Mouse (Mus musculus) layer of hippocampus, adult 6 months (tissue): Measurements from ENCODE around the gene Fermt3. TPM values are rescaled to one million over a fixed set of nuclear protein-coding genes. Genes with fewer than 3 reads are reported as not detected.

ENCODE experiments used
- long read RNA-seq, 2 experiments: library from polyadenylated mRNA; unstranded; transcript quantifications; one replicate each; pipeline ENCODE4 v2.0.0; 2019 to 2020
- polyA plus RNA-seq: library from polyadenylated mRNA; unstranded; fragments of <200 nt; fragmentation: Nextera tagmentation; gene quantifications from 2 replicates; pipeline ENCODE4 v1.2.3, GENCODE M21; 2021

Gene Fermt3
- polyA plus RNA-seq: 3.8 and 4.5 TPM in 2 replicates
- long read RNA-seq, experiment 1, transcript Fermt3-201 (15 exons, 2,587 nt): major isoform, 9 of 14 reads
- long read RNA-seq, experiment 1, partial matches to known transcripts: 2 of 14 reads
- long read RNA-seq, experiment 1, other reads (novel, unspliced or antisense): 3 of 14 reads
- long read RNA-seq, experiment 2, transcript Fermt3-201 (15 exons, 2,587 nt): major isoform, 10 of 22 reads
- long read RNA-seq, experiment 2, partial matches to known transcripts: 2 of 22 reads
- long read RNA-seq, experiment 2, other reads (novel, unspliced or antisense): 8 of 22 reads

DNA sequence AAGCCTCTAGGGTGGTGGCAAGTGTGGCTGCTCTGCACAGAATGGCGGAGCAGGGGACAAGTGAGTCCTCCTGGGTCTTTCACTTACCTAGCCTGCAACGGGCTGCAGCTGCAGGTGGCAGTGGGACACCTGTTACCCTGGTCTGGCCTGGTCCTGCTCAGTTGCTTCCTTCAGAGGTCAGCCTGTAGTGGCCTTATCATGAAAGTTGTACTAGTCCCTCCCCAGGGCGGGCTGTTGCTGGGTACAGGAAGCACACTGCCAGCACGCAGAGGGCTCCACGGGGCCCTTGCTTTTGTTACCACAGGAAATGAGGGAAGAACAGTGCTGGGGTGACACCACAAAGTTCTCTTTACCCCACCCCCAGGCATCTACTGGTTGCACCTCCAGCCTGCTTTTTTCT is at the start of gene Fermt3:
Gene Fermt3 (minus strand): TSS at position 279 of the 400 bp plus-strand sequence.

DNA sequence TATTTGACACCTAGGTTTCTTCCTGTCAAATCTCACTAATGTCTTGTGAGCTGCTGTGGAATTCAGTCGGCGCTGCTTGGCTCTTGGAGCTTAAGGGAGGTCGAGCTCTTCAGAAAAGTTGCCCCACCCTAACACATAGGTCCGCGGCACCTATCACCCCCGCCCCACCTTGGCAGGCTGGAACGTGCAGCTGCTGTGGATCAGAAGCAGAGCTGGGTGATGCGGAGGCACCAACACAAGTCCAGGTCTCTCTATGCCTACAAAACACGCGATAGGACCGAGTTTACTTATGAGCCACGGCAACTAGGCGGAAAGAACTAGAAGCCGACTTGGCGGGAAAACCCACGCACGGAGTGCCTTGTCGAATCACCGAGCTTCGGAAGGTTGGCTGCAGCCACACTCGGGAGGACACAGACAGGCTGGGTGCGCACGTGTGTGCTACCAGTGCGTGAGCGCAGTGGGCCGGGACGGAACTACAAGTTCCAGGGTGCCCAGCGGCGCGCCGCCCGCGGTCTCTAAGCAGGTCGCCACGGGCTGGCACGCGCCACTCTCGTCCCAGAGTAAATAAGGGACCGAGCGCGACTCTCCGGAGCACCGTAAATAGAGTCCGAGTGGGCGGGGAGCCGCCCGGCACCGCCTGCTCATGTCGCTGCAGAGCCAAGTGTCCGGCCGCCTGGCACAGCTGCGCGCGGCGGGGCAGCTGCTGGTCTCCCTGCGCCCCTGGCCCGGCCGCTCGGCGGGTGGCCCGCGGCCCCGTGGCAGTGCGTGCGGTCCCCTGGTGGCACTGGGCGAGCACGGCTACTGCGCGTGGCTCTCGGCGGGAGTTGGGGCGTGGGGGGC is 37.2 kb upstream of the Fermt3 start, which contains the start of gene Macrod1:
Gene Macrod1 (plus strand): TSS at position 563 of the 840 bp plus-strand sequence.

DNA sequence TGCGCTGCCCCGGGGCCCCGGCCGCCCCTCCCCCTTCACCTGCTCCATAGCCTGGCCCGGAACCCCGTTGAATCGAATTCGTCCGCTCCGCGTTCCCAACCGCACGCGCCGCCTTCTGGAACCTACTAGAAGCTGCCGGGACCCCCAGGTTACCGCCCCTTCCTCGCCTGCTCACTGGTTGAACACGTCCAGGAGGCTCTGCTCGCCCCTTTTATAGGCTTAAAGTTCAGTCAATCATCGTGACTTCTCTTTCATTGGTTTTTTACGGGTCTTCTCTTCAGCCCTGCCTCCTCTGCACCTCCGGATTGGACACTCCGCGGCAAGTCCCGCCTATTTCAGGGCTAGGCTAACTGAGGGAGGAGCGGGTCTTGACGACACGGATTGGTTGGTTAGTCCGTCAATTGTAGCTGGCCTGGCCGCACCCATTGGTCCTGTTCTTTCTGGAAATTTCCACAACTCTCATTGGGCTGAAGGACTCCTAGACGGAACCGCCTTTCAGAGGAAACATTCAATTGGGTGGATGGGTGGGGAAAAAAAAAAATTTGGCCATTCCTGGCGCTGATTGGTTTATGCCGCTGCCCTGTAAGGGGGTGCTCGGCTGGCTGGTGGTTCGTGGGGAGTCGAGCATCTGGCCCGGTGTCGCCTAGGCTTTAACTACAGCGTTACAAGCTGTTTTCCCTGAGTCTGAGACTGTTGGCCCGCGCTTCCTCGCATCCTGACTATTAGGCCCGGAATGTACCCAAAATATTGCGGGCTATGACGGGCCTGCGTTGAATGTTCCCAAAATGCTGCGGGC is 20.8 kb upstream of the Fermt3 start, which contains the start of gene Stip1:
Gene Stip1 (minus strand): TSS at position 127 of the 796 bp plus-strand sequence.

DNA sequence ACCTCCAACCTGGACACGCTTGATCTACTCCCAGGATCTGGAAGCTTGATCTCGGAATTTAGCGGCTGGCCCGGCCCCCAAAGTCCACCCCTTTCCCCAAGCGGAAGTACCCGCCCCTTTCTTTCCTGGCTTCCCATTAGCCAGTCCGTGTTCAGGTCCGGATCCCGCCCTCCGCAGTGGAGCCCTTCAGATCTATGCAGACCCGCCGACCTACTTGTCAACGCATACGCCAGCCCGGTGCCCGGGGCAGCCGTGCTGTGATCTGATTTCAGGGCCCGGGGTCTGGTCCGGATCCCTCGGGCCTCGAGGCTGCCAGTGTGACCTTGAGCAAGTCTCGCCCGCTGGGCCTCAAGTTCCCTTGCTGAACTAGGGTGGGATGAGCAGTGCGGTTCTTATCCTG is 23.3 kb downstream of the Fermt3 start, which contains the start of the genes Nudt22 and Trpt1:
Gene Nudt22 (minus strand): TSS at position 112 of the 400 bp plus-strand sequence.
Gene Trpt1 (plus strand): TSS at position 126 of the 400 bp plus-strand sequence.

DNA sequence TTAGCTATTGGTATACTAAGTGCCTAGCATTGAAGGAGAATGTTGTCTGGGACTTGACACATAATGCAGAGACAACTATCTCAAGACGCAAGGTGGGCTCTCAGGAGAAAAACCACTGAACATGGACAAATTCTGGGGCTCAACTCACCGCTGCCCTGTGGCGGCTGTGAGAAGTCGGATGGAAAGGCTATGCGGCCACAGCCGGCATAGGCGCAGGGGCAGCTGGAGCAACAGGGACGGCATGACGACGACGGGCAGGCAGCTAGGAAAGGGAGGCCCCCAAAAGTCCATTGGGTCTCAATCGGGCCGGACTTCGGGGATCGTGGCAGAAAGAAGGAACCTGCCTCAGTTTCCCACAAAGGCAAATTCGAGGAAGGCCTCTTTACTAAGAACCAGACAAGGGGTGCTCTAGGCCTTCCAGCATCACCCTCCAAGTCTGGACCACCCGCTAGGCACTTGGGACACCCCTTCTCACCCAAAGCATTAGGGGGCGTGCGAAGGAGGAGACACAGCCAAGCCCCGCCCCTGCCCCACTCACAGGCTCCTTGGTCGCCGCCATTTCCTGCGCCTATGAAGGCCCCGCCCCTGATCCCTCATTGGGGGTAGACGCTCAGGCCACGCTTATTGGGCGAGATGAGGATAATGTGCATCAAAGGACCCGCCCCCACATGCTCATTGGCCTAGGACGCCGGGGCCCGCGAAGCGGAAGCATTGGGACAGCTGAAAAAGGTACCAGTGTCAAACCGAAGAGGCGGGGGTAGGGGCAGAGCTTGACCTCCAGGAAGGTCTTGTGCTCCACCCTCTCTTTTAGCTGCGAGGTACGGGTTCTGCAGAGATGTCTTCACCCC is 27.0 kb downstream of the Fermt3 start, which contains the start of gene Dnajc4:
Gene Dnajc4 (minus strand): TSS at position 562 of the 848 bp plus-strand sequence.

DNA sequence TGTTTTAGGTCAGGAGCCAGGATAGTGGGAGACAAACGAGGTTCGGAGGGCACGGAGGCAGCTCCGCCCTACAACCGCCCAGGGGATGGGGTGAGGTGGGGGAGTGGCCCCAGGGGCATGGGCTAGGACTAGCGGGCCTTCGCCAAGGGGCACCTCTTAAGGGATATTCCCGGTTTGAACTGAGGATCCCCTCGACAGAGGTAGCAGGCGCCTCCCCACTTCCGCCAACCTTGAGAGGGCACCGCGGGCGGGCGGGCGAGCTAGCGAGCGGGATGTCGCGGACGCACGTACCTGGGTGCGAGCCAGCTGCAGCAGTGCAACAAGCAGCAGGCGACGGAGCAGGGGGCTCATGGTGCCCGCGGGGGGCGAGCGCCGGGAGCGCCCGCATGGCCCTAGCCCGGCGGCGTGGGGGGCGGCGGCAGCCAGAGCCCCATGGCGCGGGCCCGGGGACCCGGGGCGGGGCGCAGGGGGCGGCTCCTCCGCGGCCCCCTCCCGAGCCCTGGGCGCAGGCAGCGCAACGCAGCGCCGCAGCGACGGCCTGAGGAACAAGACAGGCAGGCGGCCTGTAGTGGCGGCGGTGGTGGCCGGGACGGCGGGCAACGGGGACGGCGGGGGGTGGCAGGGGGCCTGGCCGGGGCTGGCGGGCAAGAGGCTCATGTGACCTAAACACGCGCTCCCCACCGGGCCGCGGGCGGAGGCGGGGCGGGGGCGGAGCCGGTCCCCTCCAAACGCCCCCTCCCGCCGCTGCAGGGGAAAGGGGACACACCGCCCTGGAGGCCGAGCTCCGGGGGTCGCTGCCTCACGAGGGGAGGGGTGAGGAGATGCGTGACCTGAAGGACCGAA is 32.0 kb downstream of the Fermt3 start, which contains the start of gene Vegfb:
Gene Vegfb (minus strand): TSS at position 591 of the 843 bp plus-strand sequence.

DNA sequence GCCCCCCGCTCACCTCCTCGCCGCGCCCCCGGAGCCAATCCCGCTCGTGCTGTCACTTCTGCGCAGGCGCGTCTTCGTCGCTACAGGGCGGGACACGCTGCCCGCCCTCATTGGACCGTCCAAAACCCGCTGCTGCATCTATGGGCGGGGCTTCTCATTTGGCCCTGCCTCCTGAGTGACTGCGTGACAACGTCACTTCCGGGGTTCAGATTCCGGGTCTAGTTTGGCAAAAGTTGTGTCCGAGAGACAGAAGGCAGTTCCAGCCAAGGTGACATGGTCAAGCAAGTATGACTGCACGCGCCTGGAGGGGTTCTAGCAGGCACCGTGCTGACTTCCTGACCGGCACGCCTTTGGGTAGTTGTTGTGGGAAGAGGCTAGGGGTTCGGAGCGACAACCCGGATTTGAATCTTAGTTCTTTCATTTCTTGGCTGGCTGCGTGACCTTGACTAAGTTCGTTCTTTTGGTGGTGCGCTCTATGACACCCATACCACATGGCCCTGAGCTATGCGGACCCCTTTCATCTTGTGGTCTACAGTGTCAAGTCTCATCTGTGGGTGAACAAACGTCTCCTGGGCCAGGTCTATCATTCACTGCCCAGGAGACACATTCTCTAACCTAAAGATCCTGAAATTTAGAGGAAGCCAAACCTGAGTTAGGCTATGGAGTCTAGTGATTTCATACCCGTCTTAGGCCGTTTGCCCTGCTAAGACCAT is 38.7 kb downstream of the Fermt3 start, which contains the start of gene Fkbp2:
Gene Fkbp2 (minus strand): TSS at position 121 of the 713 bp plus-strand sequence.

DNA sequence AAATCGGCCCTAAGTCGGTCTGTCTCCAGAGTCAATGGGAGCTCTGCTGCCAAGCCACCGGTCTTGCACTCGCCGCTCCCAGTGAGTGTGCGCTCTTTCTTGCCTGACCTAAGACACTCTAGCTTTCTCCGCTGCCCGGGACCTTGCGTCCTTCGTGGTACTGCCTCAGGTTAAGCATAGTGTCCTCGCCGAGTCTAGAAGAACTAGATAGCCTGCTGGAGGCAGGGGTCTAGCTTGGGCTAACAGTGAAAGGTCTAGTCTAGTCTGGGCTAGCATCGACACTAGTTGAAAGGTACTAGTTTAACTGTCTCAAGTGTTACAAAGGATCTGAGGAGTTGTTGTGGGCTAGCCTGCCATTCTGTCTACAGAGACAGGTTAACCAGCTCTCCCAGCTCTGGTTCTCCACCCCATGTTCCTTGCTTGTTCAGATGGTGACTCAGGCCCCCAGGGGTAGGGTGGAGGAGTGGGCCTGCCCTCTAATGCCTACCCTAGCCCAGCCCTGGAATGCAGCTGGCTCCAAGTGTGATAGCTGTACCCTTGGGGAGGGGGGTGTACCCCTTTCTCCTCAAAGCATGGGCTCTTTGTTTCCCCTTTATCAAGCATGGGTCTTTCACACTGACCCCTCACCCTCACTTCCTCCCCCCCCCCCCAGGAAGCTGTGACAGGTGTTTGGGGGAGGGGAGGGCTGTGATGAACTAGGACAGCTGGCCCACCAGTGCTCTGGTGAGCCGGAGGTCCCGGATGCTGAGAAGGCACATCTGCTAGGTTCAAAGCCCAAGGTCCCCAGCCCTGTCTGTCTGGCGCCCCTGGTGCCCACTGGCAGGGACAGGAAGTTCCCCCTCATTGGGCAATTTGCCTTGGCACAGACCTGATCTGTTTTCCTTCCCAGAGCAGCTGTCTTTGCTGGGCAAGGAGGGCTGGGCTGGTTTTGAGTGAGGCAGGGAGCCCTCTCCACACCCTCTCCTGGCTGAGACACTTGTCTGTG is 43.4 kb downstream of the Fermt3 start, which contains the start of gene Plcb3:
Gene Plcb3 (minus strand): TSS at position 934 of the 985 bp plus-strand sequence.

DNA sequence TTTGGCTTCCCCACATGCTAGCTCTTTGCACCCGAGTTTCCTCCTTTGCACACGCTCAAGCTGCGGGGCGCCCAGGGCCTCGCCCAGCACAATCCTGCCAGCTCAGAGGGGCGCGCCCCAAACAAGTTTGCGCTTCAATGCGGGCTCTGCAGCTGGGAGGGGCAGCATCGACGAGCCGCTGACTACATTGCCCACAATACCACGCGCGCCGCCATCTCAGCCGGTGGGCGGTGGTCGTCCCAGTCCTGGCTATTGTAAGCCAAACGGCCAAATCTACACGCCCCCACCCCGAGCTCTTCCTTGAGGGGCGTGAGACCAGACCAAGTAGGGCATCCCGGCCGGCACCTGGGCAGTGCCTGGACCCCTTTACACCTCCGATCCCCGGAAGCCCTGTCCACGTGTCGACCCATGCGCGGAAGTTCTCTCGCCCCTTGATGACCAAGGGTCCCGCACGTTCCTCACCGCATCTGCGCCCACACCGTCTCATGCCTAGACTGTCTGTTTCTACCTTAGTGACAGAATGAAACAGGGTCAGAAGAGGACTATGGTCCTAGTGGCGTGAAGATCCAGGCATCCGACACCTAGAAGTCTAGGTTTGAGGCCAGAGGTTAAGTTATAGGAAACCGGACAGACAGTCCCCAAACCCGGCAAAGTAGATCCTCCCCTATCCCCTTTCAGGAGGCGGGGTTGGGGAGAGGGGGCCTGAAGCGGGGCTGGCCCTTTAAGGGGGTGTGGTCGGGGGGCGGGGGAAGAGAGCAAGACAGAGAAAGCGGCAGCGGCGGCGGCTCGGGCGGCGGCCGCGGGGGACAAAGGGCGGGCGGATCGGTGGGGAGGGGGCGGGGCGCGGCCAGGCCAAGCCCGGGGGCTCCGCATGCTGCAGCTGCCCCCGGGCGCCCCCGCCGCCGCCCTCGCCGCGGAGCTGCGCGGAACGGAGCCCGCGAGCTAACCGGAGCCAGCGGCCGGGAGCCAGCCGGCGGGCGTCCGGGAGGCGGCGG is 44.8 kb downstream of the Fermt3 start, which contains the start of gene Ppp1r14b:
Gene Ppp1r14b (plus strand): TSS at position 758 of the 995 bp plus-strand sequence.

Other genes with a start within 250 kb of the Fermt3 start
- 28.5 and 31.7 TPM in 2 replicates for gene Rps6ka4, start 178.8 kb downstream of the Fermt3 start, polyA plus RNA-seq
- 1.4 and 1.6 TPM in 2 replicates for gene Ccdc88b, start 161.3 kb downstream of the Fermt3 start, polyA plus RNA-seq
- 133 and 145 TPM in 2 replicates for gene Trmt112, start 109.8 kb downstream of the Fermt3 start, polyA plus RNA-seq
- gene Prdx5, start 109.4 kb downstream of the Fermt3 start, polyA plus RNA-seq: 774 and 793 TPM in 2 replicates
- gene Esrra, start 97.7 kb downstream of the Fermt3 start, polyA plus RNA-seq: 3.2 and 3.4 TPM in 2 replicates
- gene Catsperz, start 94.1 kb downstream of the Fermt3 start, polyA plus RNA-seq: 4.3 TPM in 2 replicates
- gene Kcnk4, start 85.0 kb downstream of the Fermt3 start, polyA plus RNA-seq: 10.4 and 12.2 TPM in 2 replicates
- 47.9 and 48.1 TPM in 2 replicates for gene Bad, start 77.6 kb downstream of the Fermt3 start, polyA plus RNA-seq
- gene Gpr137, start 77.0 kb downstream of the Fermt3 start, polyA plus RNA-seq: 18.3 and 23.0 TPM in 2 replicates
- gene Ppp1r14b, start 44.5 kb downstream of the Fermt3 start, polyA plus RNA-seq: 23.4 and 26.0 TPM in 2 replicates
- 8.5 and 8.6 TPM in 2 replicates for gene Plcb3, start 43.0 kb downstream of the Fermt3 start, polyA plus RNA-seq
- 284 and 296 TPM in 2 replicates for gene Fkbp2, start 39.0 kb downstream of the Fermt3 start, polyA plus RNA-seq
- 74.0 and 88.5 TPM in 2 replicates for gene Vegfb, start 31.8 kb downstream of the Fermt3 start, polyA plus RNA-seq
- 27.6 and 28.0 TPM in 2 replicates for gene Dnajc4, start 26.9 kb downstream of the Fermt3 start, polyA plus RNA-seq
- gene Nudt22, start 23.4 kb downstream of the Fermt3 start, polyA plus RNA-seq: 17.2 and 17.7 TPM in 2 replicates
- gene Trpt1, start 23.3 kb downstream of the Fermt3 start, polyA plus RNA-seq: 18.7 and 22.7 TPM in 2 replicates
- 119 and 128 TPM in 2 replicates for gene Stip1, start 20.5 kb upstream of the Fermt3 start, polyA plus RNA-seq
- gene Macrod1, start 37.3 kb upstream of the Fermt3 start, polyA plus RNA-seq: 3.4 and 3.9 TPM in 2 replicates
- gene Flrt1, start 86.3 kb upstream of the Fermt3 start, polyA plus RNA-seq: 2.2 and 2.6 TPM in 2 replicates
- 740 and 803 TPM in 2 replicates for gene Otub1, start 186.8 kb upstream of the Fermt3 start, polyA plus RNA-seq
- gene Cox8a, start 198.1 kb upstream of the Fermt3 start, polyA plus RNA-seq: 7,358 and 7,691 TPM in 2 replicates
- 8.5 and 9.4 TPM in 2 replicates for gene Naa40, start 221.7 kb upstream of the Fermt3 start, polyA plus RNA-seq
- gene Rcor2, start 247.9 kb upstream of the Fermt3 start, polyA plus RNA-seq: 0.74 and 0.99 TPM in 2 replicates